Mouse (Mus musculus): ENCODE data around the gene Lzts2. TPM values are rescaled to one million over a fixed set of nuclear protein-coding genes. Genes with fewer than 3 reads are reported as not detected.

Gene Lzts2
- total RNA-seq (2014; rRNA removed) (26.6 and 29.3 TPM in 2 replicates), polyA plus RNA-seq (2015; fragmentation: Nextera tagmentation; extraction: Ambion mirVana) (14.6 and 15.0 TPM in 2 replicates)

DNA sequence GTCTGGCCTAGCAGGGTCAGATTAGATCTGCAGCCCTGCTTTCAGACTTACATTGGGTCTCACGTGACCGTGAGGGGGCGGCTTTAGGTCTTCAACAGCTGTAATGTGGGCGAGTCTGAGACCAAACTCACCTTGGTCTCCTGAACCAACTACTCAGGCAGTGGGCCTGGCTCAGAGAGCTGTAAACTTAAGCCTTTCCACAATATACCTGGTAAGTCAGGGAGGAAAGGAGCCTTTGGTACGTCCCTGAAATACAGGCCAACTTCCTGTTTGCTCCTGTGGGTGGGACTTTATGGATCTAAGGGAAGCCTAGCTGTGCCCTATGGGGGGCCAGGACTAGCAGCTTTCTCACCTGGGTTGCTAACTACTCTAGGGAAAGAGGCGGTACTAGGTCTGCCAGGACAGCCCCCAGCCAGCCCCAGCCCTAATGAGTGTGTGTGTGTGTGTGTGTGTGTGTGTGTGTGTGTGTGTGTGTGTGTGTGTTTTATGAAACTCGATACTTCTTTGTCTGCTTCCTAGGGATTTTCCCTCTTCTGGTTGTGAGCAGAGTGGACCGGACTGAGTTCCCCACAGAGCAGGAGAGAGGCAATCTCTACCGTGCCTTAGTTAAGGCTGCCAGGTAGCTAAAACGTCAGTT, at the start of gene Lzts2:
Gene Lzts2 (plus strand): TSS at position 80 of the 637 bp plus-strand sequence.
- no peak within 1 kb of the TSS for H3K27ac ChIP-seq (ENCODE audit: low read depth, low read length)
- ATAC-seq = no peak
- peaks cover 20% of the 10 kb centered on the region for H3K36me3 ChIP-seq (ENCODE audit: insufficient read depth)

DNA sequence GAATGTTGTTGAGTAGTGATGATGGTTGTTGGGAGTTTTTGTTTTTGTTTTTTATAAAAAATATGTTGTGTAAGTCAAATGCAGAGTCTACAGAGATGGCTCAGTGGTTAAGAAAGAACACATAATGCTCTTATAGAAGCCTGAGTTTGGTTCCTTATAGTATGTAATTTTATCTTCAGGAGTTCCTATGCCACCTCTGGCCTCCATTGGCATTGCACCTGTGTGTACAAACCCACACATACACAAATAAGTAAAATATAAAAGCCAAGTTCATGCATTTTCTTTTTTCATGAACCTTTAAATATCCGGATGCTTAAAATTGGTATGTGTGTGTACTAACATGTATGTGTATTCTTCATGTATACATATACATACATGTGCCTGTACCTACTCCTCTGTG, 48.2 kb upstream of the Lzts2 start:
- 96% methylated on average over 1 of the region's 1 CpGs for WGBS
- Histone ChIP-seq H3K4me3 (ENCODE audit: low read depth, low read length) (no peak overlapping the region), H3K27ac (ENCODE audit: low read depth, low read length) (no peak overlapping the region), H3K9ac (no peak overlapping the region), H3K4me1 (ENCODE audit: insufficient read depth) (no peaks in the 10 kb centered on the region), H3K36me3 (ENCODE audit: insufficient read depth) (peaks cover 72% of the 10 kb centered on the region), H3K27me3 (ENCODE audit: insufficient read depth, low read length) (no peaks in the 10 kb centered on the region), H3K9me3 (ENCODE audit: low read length) (no peaks in the 10 kb centered on the region), H3K4me2 (ENCODE audit: low read depth) (no peak overlapping the region)
- ATAC-seq (no peak), DNase-seq (no peak)
- TF ChIP-seq CTCF (IDR thresholded peaks at IDR 0.05; ENCODE audit: low read depth) = no peak

More for the DNA sequence above, at the start of gene Lzts2:
- 13% methylated on average over 10 of the region's 10 CpGs for WGBS
- Histone ChIP-seq H3K9ac (peak within 1 kb of the TSS; percentile 39), H3K9me3 (ENCODE audit: low read length) (no peaks in the 10 kb centered on the region), H3K27me3 (ENCODE audit: insufficient read depth, low read length) (peaks cover 4% of the 10 kb centered on the region; the same call in 1 of the 2 replicates), H3K4me1 (ENCODE audit: insufficient read depth) (peaks cover 22% of the 10 kb centered on the region), H3K4me3 (ENCODE audit: low read depth, low read length) (peak within 1 kb of the TSS; percentile 76), H3K4me2 (ENCODE audit: low read depth) (peak within 1 kb of the TSS; percentile 64)
- no peak for TF ChIP-seq CTCF (IDR thresholded peaks at IDR 0.05; ENCODE audit: low read depth)
- DNase-seq = no peak

DNA sequence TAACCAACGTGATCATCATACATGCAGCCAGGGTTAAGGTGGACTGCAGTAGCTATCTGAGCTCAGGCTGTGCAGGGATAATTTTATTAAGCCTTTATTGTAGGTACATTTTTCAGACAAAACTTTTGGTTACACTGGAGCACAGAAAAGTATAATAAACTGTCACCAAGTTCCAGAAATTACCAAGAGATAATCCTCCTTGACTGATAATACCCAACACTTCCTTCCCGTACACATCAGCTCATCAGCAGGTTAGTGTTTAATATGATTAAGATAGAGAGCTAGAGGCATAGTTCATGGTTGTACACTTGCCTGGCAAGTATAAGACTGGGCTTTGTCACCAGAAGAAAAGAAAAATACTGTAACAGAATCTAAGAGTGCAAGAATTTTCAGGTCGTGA, 45.9 kb upstream of the Lzts2 start:
- H3K9me3 ChIP-seq (ENCODE audit: low read length) = no peaks in the 10 kb centered on the region
- no peaks in the 10 kb centered on the region for H3K4me1 ChIP-seq (ENCODE audit: insufficient read depth)
- DNase-seq = no peak
- no peak for ATAC-seq
- no peak overlapping the region for H3K9ac ChIP-seq
- H3K36me3 ChIP-seq (ENCODE audit: insufficient read depth) = peaks cover 77% of the 10 kb centered on the region
- no peak overlapping the region for H3K4me3 ChIP-seq (ENCODE audit: low read depth, low read length)
- no peak overlapping the region for H3K4me2 ChIP-seq (ENCODE audit: low read depth)
- no peak for TF ChIP-seq CTCF (IDR thresholded peaks at IDR 0.05; ENCODE audit: low read depth)
- H3K27ac ChIP-seq (ENCODE audit: low read depth, low read length) = no peak overlapping the region
- WGBS = 97% methylated on average over 3 of the region's 3 CpGs
- no peaks in the 10 kb centered on the region for H3K27me3 ChIP-seq (ENCODE audit: insufficient read depth, low read length)

DNA sequence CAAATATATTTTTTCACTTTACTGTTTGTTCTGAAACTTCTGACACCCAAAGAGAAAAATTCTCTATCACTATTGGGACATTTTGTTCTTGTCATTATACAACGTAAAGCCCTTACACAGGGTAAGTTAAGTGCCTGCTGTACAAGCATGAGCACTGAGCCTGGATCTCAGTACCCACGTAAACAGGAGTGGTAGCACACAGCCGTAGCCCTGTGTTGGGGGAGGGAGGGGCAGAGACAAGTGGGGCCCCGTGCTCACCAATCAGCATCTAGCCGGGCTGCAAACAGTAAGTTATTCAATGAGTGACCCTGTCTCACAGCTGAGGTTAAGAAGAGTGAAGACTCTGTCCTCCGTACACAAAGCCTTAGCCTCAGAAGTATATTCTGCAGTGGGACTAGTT, 37.6 kb upstream of the Lzts2 start:
- no peak overlapping the region for H3K27ac ChIP-seq (ENCODE audit: low read depth, low read length)
- H3K27me3 ChIP-seq (ENCODE audit: insufficient read depth, low read length) = no peaks in the 10 kb centered on the region
- H3K4me2 ChIP-seq (ENCODE audit: low read depth) = no peak overlapping the region
- peaks cover 82% of the 10 kb centered on the region for H3K36me3 ChIP-seq (ENCODE audit: insufficient read depth)
- no peak overlapping the region for H3K9ac ChIP-seq
- no peaks in the 10 kb centered on the region for H3K4me1 ChIP-seq (ENCODE audit: insufficient read depth)
- TF ChIP-seq CTCF (IDR thresholded peaks at IDR 0.05; ENCODE audit: low read depth) = no peak
- H3K4me3 ChIP-seq (ENCODE audit: low read depth, low read length) = no peak overlapping the region
- DNase-seq (no peak), ATAC-seq (no peak)
- 84% methylated on average over 6 of the region's 6 CpGs for WGBS
- H3K9me3 ChIP-seq (ENCODE audit: low read length) = no peaks in the 10 kb centered on the region

DNA sequence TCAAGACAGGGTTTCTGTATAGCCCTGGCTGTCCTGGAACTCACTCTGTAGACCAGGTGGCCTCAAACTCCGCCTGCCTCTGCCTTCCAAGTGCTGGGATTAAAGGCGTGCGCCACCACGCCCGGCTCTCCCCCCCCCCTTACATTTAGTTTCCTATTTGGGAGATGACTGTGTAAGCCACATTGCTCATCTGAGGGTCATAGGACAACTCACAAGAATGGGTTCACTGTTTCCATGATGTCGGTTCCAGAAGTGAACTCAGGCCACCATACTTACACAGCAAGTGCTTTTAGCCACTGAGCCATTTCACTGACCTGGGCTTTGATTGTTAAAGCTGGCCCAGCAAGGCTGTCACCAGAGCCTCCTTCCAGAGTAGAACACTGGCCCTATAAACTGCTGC, 37.1 kb upstream of the Lzts2 start:
- TF ChIP-seq CTCF (IDR thresholded peaks at IDR 0.05; ENCODE audit: low read depth) = no peak

DNA sequence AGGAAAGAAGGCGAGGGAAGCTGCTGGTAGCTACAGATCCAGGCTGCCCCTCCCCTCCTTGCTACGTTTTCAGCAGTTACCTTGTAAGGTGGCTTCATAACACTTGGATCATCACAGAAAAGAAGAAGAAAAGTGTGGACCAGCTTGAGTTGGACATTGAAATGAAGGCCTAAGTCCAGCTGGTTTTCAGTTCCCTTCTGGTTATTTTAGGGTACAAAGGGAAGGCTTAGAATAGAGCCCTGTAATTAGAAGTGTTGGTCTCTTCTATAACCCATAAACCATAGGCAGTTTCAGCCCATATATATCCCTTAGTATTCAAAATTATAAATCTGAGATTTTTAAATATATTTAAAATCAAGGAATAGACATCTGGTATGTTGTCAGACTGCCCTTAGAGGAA, 33.4 kb upstream of the Lzts2 start:
- H3K27me3 ChIP-seq (ENCODE audit: insufficient read depth, low read length) = no peaks in the 10 kb centered on the region
- H3K36me3 ChIP-seq (ENCODE audit: insufficient read depth) = peaks cover 43% of the 10 kb centered on the region
- WGBS = 78% methylated on average over 2 of the region's 2 CpGs
- H3K4me1 ChIP-seq (ENCODE audit: insufficient read depth) = no peaks in the 10 kb centered on the region
- ATAC-seq = no peak
- H3K4me3 ChIP-seq (ENCODE audit: low read depth, low read length) = no peak overlapping the region
- H3K9ac ChIP-seq = no peak overlapping the region
- H3K9me3 ChIP-seq (ENCODE audit: low read length) = no peaks in the 10 kb centered on the region
- H3K4me2 ChIP-seq (ENCODE audit: low read depth) = no peak overlapping the region
- H3K27ac ChIP-seq (ENCODE audit: low read depth, low read length) = no peak overlapping the region
- no peak for DNase-seq
- no peak for TF ChIP-seq CTCF (IDR thresholded peaks at IDR 0.05; ENCODE audit: low read depth)

More for the DNA sequence above, 37.1 kb upstream of the Lzts2 start:
- Histone ChIP-seq H3K9me3 (ENCODE audit: low read length) (no peaks in the 10 kb centered on the region), H3K27me3 (ENCODE audit: insufficient read depth, low read length) (no peaks in the 10 kb centered on the region), H3K9ac (no peak overlapping the region), H3K4me3 (ENCODE audit: low read depth, low read length) (no peak overlapping the region), H3K27ac (ENCODE audit: low read depth, low read length) (no peak overlapping the region), H3K36me3 (ENCODE audit: insufficient read depth) (peaks cover 78% of the 10 kb centered on the region), H3K4me1 (ENCODE audit: insufficient read depth) (no peaks in the 10 kb centered on the region), H3K4me2 (ENCODE audit: low read depth) (no peak overlapping the region)
- no peak for DNase-seq
- ATAC-seq = no peak
- WGBS = 95% methylated on average over 6 of the region's 6 CpGs

DNA sequence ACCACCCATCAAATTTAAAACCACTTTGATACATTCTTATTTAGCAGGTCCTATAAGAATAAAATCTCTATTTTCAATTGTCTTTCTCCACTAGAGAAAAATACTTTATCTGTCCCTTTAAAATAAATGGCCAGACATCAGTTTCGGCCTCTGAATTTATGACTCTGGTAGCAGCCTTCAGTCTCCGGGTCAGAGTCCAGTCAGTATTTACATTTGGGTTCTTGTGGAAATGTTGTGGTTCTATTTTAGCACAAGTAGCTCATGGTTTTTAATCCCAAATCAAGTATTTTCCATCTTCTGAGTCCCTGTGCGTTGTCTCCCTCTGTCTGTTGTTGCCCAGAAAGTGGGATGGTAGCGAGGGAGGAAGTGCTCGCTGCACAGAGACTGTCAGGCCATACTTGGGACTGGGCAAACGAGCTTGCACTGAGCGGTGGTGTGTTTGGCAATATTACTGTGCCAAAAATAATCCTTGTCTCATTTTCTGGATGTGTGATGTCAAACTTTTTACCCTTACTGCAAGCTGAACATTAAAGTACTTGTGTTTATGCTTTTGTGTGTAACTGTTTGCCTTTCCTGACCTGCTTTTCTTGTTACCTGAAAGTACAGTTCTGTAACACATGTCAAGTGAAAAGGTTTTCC, 31.6 kb upstream of the Lzts2 start:
- no peak for TF ChIP-seq CTCF (IDR thresholded peaks at IDR 0.05; ENCODE audit: low read depth)
- Histone ChIP-seq H3K36me3 (ENCODE audit: insufficient read depth) (peaks cover 27% of the 10 kb centered on the region), H3K9me3 (ENCODE audit: low read length) (no peaks in the 10 kb centered on the region), H3K27ac (ENCODE audit: low read depth, low read length) (no peak overlapping the region), H3K9ac (no peak overlapping the region), H3K4me1 (ENCODE audit: insufficient read depth) (no peaks in the 10 kb centered on the region), H3K4me3 (ENCODE audit: low read depth, low read length) (no peak overlapping the region), H3K4me2 (ENCODE audit: low read depth) (no peak overlapping the region), H3K27me3 (ENCODE audit: insufficient read depth, low read length) (no peaks in the 10 kb centered on the region)
- DNase-seq (no peak), ATAC-seq (no peak)
- WGBS = 76% methylated on average over 7 of the region's 7 CpGs

All from forebrain, postnatal 0 days (tissue).